Mouse (Mus musculus) heart, embryonic 14.5 days (tissue): ENCODE data around the gene Nsun2. TPM values are rescaled to one million over a fixed set of nuclear protein-coding genes. Genes with fewer than 3 reads are reported as not detected.
"Not testable (repeated sequence)": the region's sequence is repeated elsewhere in the genome, so short reads cannot be mapped to it uniquely, and the experiment has no call there.

ENCODE experiments used
- ATAC-seq: fragments of 200-750 bp; cut with Nextera tagmentation; 2 replicates; pipeline ENCODE4 v1.8.0; 2017; ENCODE audit warnings: low read depth, moderate TSS enrichment; ENCODE audit not compliant: insufficient number of reproducible peaks, insufficient read depth, low FRiP score
- H3K27ac ChIP-seq, 2 experiments: fragments of 200-500 bp in 1 of 2; fragments of 300-500 bp in 1 of 2; sonication (generic) in 1 of 2; replicated peaks in 1 of 2; 2 replicates each; pipeline ENCODE4 v1.5.1; 2012 to 2014; ENCODE audit warnings: low read depth in 2 of 2, low read length in 2 of 2, control low read depth in 1 of 2, mild to moderate bottlenecking in 1 of 2, mixed read lengths in 1 of 2; ENCODE audit not compliant: control insufficient read depth in 1 of 2, insufficient read depth in 1 of 2
- H3K27me3 ChIP-seq: fragments of 300-500 bp; sonication (generic); 2 replicates; pipeline ENCODE4 v1.6.1; 2014; ENCODE audit warnings: mild to moderate bottlenecking, low read length, control low read depth; ENCODE audit not compliant: control insufficient read depth, insufficient read depth
- H3K36me3 ChIP-seq: fragments of 300-500 bp; sonication (generic); 2 replicates; pipeline ENCODE4 v1.6.1; 2014; ENCODE audit warnings: mild to moderate bottlenecking, control low read depth, low read length, mixed read lengths; ENCODE audit not compliant: control insufficient read depth, insufficient read depth
- H3K4me1 ChIP-seq, 2 experiments: fragments of 200-500 bp in 1 of 2; fragments of 300-500 bp in 1 of 2; sonication (generic) in 1 of 2; 2 replicates each; pipeline ENCODE4 v1.6.1; 2012 to 2014; ENCODE audit warnings: low read length in 2 of 2, control low read depth in 1 of 2, mixed read lengths in 1 of 2; ENCODE audit not compliant: control insufficient read depth in 2 of 2, insufficient read depth in 2 of 2
- H3K4me2 ChIP-seq: fragments of 300-500 bp; sonication (generic); 2 replicates; pipeline ENCODE4 v1.6.1; 2014; ENCODE audit warnings: mild to moderate bottlenecking, low read length
- H3K4me3 ChIP-seq, 2 experiments: fragments of 200-500 bp in 1 of 2; fragments of 300-500 bp in 1 of 2; sonication (generic) in 1 of 2; 2 replicates each; pipeline ENCODE4 v1.5.1; 2012 to 2014; ENCODE audit warnings: low read length in 2 of 2, mild to moderate bottlenecking in 2 of 2, control low read depth in 1 of 2, low read depth in 1 of 2, moderate library complexity in 1 of 2; ENCODE audit not compliant: control insufficient read depth in 1 of 2, insufficient read depth in 1 of 2
- H3K9ac ChIP-seq: fragments of 300-500 bp; sonication (generic); 2 replicates; pipeline ENCODE4 v1.6.1; 2014; ENCODE audit warnings: mild to moderate bottlenecking, low read length
- H3K9me3 ChIP-seq: fragments of 300-500 bp; sonication (generic); 2 replicates; pipeline ENCODE4 v1.6.1; 2016; ENCODE audit warnings: low read length, control low read depth; ENCODE audit not compliant: control insufficient read depth
- WGBS: fragments of 180-500 bp; shearing (Covaris S2); extraction: QIAGEN DNeasy Blood & Tissue Kit; methylation state at CpG from one replicate; pipeline ENCODE4 v1.1.7; 2014; 5-methylcytosine and 5-hydroxymethylcytosine counted together
- polyA plus RNA-seq: library from polyadenylated mRNA; unstranded; fragments of >200 nt; fragmentation: Nextera tagmentation; extraction: Ambion mirVana; gene quantifications from 2 replicates; pipeline ENCODE4 v1.2.1, GENCODE M21; 2014

Nsun2 gene
- polyA plus RNA-seq, 1 experiment from 2014 or later, result 64.2 TPM

DNA sequence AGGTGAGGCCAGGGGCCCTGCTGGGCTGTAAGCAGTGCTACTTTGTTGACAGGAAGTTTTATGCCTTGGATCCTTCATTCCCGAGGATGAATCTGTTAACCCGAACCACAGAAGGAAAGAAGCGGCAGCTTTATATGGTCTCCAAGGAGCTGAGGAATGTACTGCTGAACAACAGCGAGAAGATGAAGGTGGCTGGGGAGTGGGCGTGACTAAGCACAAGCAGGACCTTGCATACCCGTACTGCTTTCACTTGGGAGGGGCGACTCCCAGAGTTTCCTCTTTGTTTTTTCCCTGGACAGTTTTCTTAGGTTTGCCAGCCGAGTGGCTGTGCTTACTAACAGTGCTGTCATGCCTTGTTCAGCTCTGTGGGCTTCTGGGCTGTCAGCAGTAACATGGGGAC lies 97.0 kb downstream of the Nsun2 start:
- Histone ChIP-seq H3K27me3 (no peaks in the 10 kb centered on the region), H3K4me3 (no peak overlapping the region), H3K36me3 (peaks cover 99% of the 10 kb centered on the region), H3K4me1 (no peaks in the 10 kb centered on the region), H3K4me2 (no peak overlapping the region), H3K27ac (no peak overlapping the region), H3K9me3 (no peaks in the 10 kb centered on the region), H3K9ac (no peak overlapping the region)
- WGBS, result 79% methylated on average over 8 of the region's 8 CpGs
- ATAC-seq, result no peak

DNA sequence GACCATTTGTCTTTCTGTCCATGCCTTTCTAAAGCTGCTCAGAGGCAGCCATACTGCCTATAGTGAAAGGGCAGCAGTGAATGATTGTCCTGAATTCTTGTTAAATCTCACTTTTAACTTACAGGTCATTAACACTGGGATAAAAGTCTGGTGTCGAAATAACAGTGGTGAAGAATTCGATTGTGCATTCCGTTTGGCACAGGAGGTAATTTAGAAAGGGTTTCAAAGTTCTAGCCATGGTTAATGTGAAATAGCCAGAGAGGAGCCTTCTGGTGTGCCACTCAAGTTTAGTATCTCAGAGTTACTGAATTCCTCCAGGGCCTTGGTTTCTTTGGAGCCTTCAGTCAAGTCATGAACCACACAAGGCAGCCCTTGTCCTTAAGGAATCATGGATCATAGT lies 97.6 kb downstream of the Nsun2 start:
- Histone ChIP-seq H3K4me2 (no peak overlapping the region), H3K9ac (no peak overlapping the region), H3K27ac (no peak overlapping the region), H3K4me1 (no peaks in the 10 kb centered on the region), H3K27me3 (no peaks in the 10 kb centered on the region), H3K4me3 (no peak overlapping the region), H3K36me3 (peaks cover 99% of the 10 kb centered on the region), H3K9me3 (no peaks in the 10 kb centered on the region)
- ATAC-seq, result no peak
- WGBS, result 99% methylated on average over 3 of the region's 3 CpGs

DNA sequence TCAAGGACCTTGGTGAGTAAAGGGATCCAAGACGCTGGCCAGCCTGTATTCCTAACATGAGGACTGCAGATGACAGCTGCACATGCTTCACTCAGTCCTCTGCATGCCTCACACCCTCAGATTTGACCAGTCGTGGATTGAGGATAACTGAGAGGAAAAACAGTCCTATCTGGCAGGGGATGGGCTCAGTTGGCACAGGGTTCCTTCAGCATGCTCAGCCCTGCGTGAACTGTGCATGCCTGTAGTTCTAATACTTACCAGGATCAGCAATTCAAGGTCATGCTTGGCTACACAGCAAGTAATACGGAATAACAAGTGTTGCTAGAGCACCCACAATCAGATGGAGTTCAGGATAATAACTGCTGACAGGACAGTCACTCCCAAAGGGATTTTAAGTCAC lies 98.1 kb downstream of the Nsun2 start:
- Histone ChIP-seq H3K4me3 (no peak overlapping the region), H3K36me3 (peaks cover 98% of the 10 kb centered on the region), H3K9me3 (no peaks in the 10 kb centered on the region), H3K4me1 (no peaks in the 10 kb centered on the region), H3K9ac (no peak overlapping the region), H3K27me3 (no peaks in the 10 kb centered on the region), H3K27ac (no peak overlapping the region), H3K4me2 (no peak overlapping the region)
- 75% methylated on average over 4 of the region's 4 CpGs for WGBS
- ATAC-seq, result no peak

DNA sequence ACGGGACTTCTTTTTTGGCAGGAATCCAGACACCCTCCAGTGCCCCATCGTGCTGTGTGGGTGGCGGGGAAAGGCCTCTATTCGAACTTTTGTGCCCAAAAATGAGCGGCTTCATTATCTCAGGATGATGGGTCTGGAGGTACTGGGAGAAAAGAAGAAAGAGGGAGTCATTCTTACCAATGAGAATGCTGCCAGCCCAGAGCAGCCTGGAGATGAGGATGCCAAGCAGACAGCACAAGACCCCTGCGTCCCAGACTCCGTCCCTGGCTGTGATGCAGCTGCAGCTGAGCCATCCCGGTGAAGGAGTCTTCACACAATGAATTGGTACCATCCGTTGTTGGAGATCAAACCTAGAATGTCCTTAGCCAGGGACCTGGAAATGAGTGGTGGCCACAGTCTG lies 100.0 kb downstream of the Nsun2 start:
- H3K27me3 ChIP-seq, result no peaks in the 10 kb centered on the region
- no peaks in the 10 kb centered on the region for H3K4me1 ChIP-seq
- H3K4me2 ChIP-seq, result no peak overlapping the region
- no peak overlapping the region for H3K4me3 ChIP-seq
- 92% methylated on average over 9 of the region's 9 CpGs for WGBS
- H3K27ac ChIP-seq, result no peak overlapping the region
- peaks cover 96% of the 10 kb centered on the region for H3K36me3 ChIP-seq
- no peak for ATAC-seq
- H3K9me3 ChIP-seq, result no peaks in the 10 kb centered on the region
- H3K9ac ChIP-seq, result no peak overlapping the region

DNA sequence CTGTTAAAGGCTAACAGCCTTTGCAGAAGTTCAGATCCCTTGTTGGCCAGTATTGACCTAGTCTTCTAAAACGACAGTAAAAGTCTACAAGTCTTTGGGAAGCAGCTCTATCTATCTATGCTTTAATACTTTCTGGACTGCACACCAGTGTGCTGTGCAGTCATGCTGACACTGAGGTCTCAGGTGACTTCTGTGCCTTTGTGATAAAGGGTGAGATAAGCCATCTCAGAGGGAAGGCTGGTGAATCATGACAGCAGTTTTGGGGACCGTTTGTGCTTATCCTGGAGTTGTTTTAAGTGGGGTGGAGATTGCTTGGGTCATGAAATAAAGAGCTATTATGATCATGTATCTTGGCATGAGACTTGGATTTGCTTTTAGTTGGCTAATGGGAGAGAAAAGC lies 100.4 kb downstream of the Nsun2 start:
- Histone ChIP-seq H3K36me3 (peaks cover 93% of the 10 kb centered on the region), H3K4me3 (no peak overlapping the region), H3K9ac (no peak overlapping the region), H3K4me1 (no peaks in the 10 kb centered on the region), H3K4me2 (no peak overlapping the region), H3K27ac (no peak overlapping the region), H3K9me3 (no peaks in the 10 kb centered on the region), H3K27me3 (no peaks in the 10 kb centered on the region)
- ATAC-seq, result no peak
- WGBS, result 86% methylated on average over 2 of the region's 2 CpGs

DNA sequence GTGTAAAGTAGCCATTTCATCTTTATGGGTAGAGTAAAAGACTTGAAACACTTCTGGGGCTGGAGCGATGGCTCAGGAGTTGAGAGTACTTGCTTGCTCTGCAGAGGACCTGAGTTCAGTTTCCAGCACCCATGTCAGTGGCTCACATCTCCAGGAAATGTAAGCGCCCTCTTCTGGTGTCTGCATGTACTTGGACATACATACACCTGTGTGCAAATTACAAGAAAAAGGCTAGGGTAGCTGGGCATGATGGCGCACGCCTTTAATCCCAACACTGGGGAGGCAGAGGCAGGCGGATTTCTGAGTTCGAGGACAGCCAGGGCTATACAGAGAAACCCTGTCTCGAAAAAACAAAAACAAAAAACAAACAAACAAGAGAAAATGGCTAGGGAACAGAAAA lies 102.3 kb downstream of the Nsun2 start:
- not testable (repeated sequence) for ATAC-seq
- 95% methylated on average over 7 of the region's 7 CpGs for whole genome bisulfite sequencing

DNA sequence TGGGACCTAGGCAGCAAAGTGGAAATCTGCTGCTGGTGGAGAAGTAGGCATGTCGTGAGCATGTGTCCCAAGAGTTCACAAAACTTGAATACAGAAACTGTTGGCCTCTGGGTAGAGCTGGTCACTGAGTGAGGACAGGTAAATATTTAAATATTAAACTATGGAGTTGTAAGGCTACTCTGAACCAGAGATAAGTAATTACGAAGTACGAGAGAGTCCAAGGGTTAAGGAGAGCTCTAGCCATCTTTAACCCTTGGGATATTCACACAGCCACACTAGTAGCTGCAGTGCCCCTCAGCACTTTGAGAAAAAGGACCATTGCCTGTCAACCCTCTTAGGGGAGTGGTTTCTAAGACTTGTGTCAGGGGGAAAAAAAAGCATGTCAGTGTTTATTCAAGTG lies 102.8 kb downstream of the Nsun2 start:
- Histone ChIP-seq H3K9me3 (no peaks in the 10 kb centered on the region), H3K4me2 (no peak overlapping the region), H3K9ac (no peak overlapping the region), H3K27me3 (no peaks in the 10 kb centered on the region), H3K36me3 (peaks cover 85% of the 10 kb centered on the region), H3K4me1 (no peaks in the 10 kb centered on the region), H3K4me3 (no peak overlapping the region), H3K27ac (no peak overlapping the region)
- WGBS, result 77% methylated on average over 3 of the region's 3 CpGs
- ATAC-seq, result no peak

More for the DNA sequence above, 102.3 kb downstream of the Nsun2 start:
- H3K27me3 ChIP-seq, H3K9ac ChIP-seq, H3K4me2 ChIP-seq, H3K4me1 ChIP-seq, H3K4me3 ChIP-seq, H3K27ac ChIP-seq, H3K9me3 ChIP-seq: not testable (repeated sequence)
- peaks cover 90% of the 10 kb centered on the region for H3K36me3 ChIP-seq

DNA sequence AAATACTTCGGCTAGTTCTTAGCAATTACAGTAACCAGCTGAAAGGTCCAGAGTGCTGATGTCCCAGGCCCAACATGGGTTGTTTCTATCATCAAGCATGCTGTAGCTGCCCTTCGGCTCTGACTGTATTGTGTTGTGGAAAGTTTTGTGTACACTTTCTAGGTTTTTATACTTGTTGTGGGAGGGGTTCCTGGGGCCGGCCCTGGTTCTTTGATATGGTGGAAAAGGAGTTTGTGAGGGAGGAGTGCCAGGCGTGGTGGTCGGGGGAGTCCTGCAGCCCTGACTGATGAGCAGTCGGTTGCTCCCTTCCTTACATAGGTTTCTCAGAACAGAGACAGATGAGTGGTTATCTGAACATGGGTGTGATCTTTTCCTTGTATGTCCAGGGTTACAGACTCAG lies 103.3 kb downstream of the Nsun2 start:
- Histone ChIP-seq H3K9me3 (no peaks in the 10 kb centered on the region), H3K27ac (no peak overlapping the region), H3K9ac (no peak overlapping the region), H3K27me3 (no peaks in the 10 kb centered on the region), H3K36me3 (peaks cover 81% of the 10 kb centered on the region), H3K4me1 (no peaks in the 10 kb centered on the region), H3K4me3 (no peak overlapping the region), H3K4me2 (no peak overlapping the region)
- 84% methylated on average over 6 of the region's 6 CpGs for whole genome bisulfite sequencing
- no peak for ATAC-seq
